Mouse (Mus musculus) kidney, adult 18-20 months (tissue): ENCODE measurements around the gene Nkd1.
A peak's percentile ranks its signal among the peaks of the same experiment; 100 is the strongest.

ENCODE experiments used
- DNase-seq: peaks from one replicate; pipeline ENCODE4 v3.0.0; 2021

The Nkd1 gene

DNA sequence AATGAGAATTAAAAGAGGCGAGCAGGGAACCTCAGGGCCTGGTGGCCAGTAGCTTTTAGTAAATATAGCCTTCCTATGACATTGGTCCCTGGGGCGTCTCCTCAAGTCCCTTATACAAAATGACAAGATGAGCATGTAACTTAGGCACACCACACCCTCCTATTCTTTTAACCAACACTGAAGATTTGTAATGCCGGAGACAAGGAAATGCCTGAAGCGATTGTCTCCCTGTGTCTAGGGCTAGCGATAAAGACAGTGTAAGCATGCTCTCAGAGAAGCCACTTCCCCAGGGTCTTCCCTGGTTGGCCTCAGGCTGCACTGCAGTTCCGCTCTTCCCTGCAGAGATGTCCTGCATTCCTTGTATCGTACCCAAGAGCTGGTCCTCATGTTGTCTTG lies 17.8 kb downstream of the Nkd1 start:
- DNase-seq = no peak

DNA sequence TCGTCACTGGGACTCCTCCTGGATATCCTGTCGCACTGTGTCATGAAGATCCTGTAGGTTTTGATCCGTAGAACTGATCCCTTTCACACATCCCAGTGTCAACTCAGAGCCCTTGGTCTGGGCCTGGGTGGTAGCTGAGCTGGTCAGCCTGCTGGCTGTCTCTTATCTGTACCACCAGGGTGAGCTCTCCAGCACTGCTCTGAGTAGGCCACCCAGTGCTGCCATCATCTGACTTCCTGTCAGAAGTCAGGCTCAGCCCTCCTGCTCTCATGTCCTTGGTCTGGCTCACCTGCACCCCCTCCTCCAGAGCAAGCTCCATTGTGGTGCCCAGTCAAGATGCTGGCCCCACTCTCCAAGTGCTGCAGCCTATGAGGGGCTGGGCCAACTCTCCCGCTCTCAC lies 18.8 kb downstream of the Nkd1 start:
- no peak for DNase-seq

DNA sequence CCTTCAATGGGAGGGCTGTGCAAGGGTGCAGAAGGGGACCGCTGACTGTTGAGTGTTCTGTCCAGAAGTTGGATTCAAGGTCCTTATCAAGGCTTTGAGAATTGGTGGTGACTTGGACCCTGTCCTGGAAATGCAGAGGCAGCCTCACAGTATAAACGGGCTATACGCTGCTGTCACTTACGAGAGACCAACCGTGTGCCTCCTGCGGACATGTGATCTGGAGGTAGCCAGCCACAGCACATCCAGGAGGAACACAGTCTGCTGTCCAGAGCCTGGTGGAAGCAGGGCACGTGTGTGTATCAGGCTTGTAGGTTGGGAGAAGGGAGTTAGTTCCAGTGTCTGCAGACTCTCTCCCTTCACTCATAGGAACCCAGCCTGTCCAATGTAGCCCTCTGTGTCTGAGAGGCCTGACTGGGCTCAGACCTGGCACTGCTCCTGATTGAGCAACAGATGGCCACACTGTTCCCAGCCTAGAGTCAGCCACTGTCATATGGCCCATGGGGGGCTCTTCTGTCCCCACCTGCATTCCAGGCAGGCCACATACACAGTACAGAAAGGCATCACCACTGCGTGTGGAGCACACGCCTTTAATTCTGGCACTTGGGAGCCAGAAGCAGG lies 21.6 kb downstream of the Nkd1 start:
- no peak for DNase-seq

DNA sequence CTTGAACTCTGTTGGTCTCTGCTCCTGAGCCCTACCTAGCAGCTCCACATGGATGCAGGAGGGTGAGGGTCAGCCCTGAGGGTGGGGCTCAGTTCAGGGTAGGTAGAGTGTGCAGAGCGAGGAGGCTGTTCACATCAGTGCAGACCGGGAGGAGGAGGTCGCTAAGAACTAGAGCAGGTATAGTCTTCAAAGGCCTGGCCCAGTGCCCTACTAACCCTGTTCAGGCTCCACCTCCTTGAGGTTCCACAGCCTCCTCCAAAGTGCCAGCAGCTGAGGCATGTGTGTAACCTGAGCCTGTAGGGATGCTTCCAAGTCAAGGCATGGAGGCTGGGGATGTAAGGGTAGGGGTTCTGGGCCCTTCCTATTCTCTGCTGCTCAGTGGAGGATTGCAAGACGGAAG lies 23.5 kb downstream of the Nkd1 start:
- DNase-seq = no peak

DNA sequence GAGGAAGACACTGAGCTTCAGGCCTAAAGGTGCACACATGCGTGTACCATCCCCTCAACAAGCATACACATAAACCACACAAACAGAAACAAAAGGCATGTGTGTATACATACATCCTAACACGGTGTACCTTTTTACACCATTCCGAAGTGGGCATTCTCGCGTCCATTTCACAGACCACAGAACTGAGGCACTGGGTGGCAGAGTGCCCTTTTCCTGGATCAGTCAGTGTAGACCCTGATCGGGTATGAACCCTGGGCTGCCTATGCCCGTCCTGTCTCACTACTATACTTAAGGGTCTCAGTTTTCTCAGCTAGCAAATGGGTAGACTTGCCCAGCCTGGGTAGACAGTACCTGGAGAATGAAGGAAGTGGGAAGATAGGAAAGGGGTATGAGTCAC lies 24.3 kb downstream of the Nkd1 start:
- DNase-seq = no peak

DNA sequence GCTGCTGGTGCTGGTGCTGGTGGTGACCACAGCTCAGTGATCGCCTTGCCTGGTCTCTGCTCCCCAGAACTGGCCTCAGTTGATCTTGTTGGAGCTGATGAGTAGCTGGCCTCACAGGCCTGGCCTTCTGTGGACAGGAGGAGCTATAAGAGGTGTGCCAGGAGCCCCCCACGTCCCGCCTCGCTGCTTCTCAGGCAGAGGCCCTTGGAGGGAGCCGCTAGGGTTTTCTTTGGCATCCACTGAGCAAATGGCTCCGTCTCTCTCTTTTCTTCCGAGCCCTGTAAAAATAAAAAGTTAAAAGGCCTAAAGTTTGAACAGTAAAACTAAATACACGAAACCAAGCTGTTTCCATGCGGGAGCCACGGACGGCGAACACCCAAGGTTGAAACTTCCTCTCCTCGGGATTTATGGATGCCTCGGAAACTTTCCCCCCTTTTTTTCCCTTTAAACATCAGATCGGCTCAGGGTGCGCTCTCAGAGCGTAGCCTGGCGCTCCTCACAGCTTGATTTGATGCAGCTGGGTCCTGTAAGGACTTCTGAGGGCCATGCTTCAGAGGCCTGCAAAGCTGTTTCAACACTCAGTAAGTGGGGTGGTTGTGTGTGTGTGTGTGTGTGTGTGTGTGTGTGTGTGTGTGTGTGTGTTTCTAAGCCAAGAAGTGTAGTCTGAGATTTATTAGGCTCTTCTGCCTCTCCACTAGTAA lies 25.0 kb downstream of the Nkd1 start:
- DNase-seq = no peak

DNA sequence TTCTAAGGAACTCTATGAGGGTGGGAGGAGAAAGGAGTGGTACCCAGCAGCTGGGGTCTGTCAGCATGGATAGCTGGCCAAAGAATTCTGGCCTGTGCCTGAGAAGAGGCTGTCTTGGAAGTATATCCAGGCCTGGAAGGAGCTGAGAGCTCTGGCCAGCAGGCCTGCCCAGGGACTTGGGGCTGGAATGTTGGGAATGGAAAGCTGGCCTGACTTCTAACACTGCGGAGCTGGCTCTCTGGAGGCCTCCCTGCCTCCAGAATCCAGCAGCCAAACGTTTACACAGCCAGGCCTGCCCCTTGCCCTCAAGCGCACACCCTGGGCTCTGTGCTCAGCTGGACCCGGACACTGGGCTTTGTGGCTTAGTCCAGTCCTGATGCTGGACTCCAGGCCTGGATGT lies 34.5 kb downstream of the Nkd1 start:
- DNase-seq = peak; percentile 17

DNA sequence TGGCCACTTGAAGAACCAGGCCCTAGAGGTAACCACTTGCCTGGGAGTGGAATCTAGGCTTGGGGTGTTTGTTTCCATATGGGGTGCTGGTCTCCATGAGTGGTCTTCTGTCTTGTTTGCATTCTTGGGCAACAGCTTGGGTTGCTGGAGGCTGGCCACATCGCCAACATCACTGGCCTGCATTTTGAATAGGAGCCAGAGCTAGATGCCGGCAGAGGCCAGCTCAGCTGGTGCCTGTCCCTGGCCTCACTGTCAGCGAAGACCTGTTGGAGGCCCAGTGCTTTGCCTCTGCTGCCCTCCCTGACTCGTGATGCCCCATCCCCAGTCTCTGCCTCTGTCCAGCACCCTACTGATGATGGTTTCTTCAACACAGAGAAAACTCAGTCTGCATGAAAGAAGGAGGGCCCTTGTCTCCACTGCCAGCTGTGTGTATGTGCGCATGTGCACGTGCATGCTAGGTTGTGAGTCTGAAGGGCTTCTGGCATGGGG lies 38.9 kb downstream of the Nkd1 start:
- DNase-seq = no peak

DNA sequence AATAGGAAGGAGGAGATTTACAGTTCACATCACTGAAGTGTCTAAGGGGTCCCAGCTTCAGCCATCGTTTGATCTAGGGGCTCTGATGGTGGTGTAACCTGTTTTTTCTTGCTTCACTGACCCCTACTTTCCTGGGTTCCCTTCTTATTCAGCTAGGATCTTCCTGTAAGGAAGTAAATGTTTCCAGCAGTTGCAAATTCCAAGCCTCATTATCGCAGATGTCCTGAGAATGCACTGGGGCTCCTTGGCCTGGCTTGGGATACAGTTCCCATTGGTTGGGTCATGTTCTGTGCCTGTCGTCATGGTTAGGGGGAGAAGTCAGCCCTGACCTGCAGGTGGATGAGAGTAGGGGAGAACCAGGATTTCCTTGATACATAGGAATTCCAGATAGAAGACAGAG lies 40.2 kb downstream of the Nkd1 start:
- DNase-seq = no peak

DNA sequence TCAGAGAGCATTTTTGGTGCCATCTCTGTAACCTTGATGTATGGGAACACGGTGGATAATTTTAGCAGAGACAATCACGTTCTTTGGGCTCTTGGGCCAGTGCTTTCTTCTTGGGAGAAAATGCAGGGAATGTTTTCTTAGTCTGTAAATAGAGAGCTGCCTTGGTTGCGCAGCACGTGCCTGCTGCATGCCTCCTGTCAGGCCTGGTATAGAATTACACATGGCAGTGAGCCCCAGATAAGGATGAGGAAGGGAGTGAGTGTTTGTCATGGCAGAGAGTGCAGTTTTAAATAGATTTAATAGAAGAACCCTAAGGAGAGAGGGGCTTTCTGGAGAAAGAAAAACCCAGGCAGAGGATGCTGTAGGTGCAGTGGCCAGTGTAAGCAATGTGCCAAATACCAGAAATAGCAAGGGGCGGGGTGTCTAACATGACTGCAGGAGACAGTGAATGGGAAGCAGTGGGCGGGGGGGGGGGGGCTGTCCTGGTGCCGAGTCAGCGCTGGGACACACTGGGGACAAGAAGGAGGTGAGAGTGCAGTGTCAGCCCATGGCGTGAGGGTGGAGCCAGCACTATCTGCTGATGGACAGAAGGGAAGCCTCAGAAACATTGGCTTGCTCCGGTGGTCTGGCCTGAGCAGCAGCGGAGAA lies 43.2 kb downstream of the Nkd1 start:
- DNase-seq = no peak

DNA sequence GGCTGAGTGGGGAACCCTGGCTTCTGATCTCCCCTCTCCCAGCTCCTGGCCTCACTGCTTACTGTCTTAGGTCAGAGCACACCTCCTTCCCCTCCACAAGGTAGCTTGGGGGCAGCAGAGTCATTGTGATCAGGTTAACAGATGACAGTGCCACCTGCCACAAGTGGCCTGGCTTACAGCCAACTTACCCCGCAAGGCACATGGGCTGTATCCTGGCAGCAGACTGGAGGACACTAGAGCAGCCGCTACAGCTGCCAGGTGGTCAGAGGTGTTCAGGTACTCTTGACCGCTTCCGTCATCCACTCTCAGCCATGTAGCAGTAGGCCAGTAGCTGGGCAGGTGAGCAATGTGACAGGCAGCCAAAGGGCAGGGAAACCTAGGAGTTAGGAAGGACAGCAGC lies 45.0 kb downstream of the Nkd1 start:
- no peak for DNase-seq

DNA sequence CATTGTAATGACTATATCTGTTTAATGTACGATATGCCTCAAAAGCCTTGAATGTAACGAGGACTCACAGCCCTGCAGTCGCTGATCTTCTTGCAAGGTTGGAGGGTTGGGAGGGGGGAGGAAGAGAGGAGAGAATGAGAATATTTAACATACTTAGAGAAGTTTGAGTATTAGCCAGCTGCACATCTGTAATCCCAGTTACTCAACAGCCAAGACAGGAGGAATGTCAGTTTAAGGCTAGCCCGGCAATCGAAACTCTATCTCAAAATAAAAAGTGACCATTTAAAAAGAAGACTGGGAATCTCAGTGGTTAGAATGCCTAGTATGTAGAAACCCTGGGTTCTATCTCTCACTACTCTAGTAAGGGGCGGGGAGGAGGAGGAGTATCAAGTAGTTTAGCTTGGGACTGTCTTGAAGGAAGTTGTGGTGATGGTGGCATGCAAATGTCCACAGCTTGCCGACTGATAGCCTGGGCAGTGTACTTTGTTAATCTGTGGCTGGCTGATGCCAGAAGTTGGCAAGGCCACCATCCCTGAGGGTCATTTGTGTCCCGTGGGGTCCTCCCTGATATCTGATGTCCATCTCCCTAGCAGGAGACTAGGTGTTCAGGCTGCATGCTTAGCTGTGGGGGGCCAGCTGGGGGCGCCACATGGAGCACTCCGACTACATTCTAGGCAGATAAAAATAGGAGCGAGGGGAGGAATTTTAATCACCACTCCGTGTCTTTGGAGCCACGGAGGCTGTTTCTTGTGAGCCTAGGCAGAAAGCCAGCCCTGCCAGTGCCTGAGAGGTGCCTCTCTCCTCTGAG lies 46.4 kb downstream of the Nkd1 start:
- DNase-seq = no peak

DNA sequence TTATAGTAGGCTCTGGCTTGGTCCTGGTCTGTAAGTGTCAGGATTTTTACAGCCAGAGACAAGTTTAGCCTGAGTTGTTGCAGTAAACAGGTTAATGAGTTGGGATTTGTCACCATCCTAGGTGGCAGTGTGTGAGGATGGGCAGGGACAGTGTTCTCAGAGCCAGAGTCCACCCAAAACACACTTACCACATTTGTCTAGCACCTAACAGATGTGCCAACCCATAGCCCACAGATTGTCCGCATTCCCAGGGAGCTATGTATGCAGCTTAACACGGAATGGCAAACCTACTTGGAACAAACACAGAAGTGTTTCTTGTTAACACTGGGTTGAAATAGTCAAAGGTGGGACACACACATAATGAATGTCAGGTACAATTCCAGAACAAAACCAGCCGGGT lies 47.1 kb downstream of the Nkd1 start:
- no peak for DNase-seq

DNA sequence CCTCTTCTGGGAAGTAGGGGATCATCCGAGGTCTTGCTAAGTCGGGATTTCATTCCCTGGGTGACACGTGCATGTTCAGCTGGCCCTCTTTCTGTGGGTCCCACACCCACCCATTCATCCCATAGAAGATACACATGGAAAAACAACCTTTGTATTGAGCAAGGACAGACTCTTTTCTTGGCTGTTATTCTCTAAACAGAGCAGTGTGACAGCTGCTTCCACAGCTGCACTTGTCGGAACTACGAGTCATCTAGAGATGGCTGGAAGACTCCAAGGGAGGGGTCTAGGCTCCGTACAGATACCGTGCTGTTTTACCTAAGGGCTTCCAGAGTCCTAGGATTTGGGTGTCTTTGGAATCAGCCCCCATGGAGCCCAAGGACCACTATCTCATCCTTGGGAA lies 48.2 kb downstream of the Nkd1 start:
- no peak for DNase-seq

DNA sequence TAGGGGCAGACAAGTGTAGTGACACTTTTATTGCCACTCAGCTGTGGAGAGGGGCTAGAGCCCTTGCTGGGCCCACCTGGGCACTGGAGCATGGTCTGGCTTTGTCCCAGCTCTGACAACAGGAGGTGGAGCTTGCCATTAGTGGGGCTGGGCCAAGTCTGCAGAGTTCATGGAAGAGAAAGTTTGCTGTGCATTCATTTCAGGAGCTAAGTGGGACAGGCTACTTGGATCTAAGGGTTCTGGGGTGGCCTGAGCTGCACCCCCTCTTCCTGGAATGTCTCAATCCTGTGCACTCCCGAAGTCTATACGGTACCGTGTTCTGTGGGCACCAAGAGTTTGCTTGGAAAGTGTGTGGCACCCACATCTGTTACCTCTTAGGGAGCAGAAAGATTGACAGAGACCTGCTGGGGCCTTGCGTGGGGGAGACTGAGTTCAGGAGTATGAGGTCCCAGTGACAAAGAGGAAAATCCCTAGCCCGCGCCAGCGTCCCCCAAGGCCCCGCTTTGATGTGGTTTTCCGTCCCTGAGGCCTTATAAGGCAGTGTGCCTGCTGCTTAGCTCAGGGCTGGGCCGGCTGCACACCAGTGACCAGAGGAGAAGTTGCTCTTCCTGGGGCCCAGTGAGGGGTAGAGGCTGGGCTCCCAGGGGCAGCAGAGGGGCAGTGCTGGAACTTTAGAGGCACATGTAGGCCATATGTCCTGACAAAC lies 49.3 kb downstream of the Nkd1 start:
- DNase-seq = no peak

DNA sequence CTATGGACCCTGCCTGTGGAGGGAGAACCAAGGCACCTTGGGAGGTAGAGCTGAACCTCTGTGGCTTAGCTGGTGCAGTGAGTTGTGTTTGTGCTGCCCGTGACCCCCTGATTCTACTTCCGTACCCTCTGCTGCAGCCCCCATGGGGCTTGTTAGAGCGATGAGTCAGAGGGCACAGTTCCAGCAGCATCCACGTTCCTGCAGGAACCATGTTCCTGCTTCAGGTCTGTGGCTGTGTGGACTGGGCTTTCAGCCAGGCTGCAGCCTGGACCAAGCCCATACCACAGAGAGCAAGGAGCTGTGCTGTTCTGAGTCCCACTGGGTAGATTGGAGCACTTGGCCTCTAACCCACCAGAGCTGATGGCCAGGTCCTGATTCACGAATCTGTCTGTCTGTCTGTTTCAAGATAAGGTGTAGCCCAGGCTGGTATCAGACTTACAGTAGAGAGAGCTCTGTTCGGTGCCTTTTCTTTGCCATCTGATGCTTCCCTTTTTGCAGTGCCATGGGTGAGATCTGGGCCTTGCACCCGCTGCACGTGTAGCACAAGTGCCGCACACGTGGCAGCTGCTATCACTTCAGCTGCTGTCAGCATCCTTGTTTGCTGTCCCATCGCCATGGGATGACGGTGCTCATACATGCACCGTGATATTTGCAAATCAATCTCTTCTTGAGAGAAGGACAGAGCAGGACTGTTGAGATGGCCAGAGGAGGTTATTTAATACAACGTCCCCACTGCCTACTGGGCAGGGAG lies 50.5 kb downstream of the Nkd1 start:
- no peak for DNase-seq

DNA sequence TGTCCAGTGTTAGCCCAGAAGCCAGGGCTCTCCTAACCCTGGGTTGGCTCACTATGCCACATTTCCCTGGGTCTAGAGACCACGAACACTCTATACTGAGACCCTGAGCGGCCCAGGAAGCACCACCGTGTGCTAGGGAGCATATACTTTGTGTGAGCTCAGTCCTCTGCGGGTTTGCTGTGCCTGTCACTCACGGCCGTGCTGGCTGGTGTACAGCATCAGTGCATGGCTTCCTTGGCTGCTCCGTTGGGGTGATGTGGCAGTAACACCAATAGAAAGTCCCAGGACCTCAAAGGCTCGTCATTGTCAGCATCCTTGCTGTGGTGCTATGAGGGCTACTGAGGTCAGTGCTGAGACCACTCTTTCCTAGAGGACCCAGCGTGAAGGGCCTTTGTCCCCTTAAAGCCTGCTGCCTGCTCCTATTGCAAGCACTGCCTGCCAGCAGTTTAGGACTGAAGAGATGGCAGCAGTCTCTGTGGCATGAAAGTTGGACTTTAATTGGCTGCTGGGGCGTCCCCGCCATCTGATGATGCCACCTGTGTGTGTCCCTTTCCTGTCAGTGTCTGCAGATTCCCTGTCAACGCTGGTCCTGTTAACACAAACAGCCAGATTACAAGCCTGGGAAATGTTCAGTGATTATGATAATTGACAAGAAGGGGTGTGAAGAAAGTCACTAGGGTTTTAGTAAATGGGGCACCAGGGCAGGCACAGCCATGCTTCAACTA lies 51.2 kb downstream of the Nkd1 start:
- DNase-seq = no peak

DNA sequence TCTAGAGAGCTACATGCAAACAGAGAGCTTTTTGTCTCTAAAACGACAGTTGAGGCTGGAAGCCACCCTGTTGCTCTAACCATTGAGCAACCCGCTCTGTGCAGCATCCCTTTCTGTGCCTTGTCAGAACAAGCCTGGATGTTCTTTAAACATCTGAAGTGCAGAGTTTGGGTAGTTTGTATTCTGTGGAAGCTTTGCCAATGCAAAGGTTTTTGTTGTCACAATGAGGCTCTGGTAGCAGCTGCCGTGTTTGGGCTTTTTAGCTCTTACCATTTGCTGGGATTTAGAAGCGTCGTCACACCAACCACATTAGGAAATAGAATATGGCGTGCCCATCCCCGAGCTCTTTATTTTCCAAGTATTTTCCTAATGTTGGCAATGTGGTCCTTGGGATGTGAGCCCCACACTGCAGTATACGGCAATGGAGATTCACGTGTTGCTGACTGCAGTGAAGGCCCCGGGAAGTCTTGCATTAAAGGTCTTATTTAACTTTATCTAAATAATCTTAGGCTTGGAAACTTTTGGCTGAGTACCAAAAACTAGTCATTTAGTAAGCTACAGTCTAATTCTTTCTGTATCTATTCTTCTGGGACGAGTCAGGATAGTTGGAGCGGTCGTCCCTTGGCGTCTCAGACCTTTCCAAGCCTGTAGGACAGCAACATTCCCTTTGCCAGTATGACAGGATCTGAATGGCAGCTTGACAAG lies 51.9 kb downstream of the Nkd1 start:
- no peak for DNase-seq

DNA sequence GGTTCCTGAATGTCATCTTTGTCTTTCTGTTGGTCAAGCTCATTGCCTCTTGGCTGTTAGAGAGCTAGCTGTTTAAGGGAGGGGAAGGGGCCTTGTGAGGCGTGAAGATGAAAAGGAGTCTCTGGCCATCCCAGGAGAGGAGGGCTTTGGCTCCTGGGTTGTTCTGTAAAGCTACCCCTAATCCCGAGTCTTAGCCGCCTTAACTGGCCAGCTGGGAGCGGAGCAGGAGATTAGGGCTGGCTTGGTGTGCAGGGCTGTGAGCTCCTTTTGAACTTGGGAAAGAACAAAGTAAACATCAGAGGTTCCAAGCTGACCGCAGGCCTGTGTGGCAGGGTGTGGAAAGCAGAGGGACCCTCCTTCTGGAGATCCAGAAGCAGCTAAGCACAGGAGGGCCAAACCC lies 53.8 kb downstream of the Nkd1 start:
- no peak for DNase-seq

DNA sequence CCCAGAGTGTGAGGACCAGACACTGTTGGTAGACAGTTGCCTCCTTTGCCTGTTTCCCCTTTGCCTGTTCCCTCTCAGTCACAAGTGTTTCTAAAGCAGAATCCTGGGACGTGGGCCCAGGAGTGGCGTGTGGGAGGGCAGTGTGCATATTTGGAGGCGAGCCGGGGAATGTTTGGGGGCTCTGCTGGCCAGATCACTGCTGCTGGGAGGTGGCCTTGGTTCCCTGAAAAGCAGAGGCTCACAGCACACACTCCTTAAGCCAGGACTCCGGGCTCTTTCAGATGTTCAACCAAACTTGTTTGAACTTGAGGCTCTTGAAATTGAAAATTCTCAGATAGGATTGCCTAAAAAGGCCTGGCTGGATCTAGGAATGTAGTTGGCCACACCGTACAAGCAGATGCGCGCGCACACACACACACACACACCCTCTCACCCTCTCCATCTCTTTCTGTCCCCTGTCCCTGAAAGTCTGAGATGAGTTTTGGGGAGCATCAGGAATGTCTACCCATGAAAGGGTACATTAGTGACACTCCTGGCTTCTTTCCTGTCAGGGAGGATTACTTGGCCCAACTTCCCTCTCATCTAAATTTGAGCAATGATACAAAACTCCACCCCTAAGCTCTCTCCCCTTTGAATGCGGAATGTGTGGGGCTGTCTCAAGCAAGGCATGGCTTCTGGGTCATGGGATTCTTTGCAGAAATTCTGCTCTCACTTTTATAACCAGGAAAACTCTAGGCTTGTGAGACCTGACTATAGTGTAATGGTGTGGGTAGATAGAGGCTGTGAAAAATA lies 55.4 kb downstream of the Nkd1 start:
- DNase-seq = no peak
